ENCODE assay signal across 7 mouse cellular contexts in genomic region chr14:20640644-20641437, GRCm38 (mm10). TPM values are rescaled to one million over a fixed set of nuclear protein-coding genes. Genes with fewer than 3 reads are reported as not detected.
A peak's percentile ranks its signal among the peaks of the same experiment; 100 is the strongest.
DNase-seq lines count a peak whose midpoint lies in the region; ATAC-seq lines count a peak whose summit lies in the region.

Gene Usp54 (minus strand): TSS chr14:20641063.

- peak; percentile 97 for ATAC-seq in intestine, embryonic 16.5 days
- peak; percentile 95 for ATAC-seq in midbrain, embryonic 11.5 days (ENCODE audit: low FRiP score)

- peak within 1 kb of the TSS; percentile 79 for H3K4me3 ChIP-seq in intestine, embryonic 16.5 days (ENCODE audit: low read length)
- peak within 1 kb of the TSS; percentile 72 for H3K4me3 ChIP-seq in midbrain, embryonic 11.5 days (ENCODE audit: low read depth, low read length)

- peak within 1 kb of the TSS; percentile 93 for H3K9ac ChIP-seq in intestine, embryonic 16.5 days (ENCODE audit: low read depth, low read length)
- H3K9ac ChIP-seq in midbrain, embryonic 11.5 days (ENCODE audit: low read length), result peak within 1 kb of the TSS; percentile 94

- H3K4me1 ChIP-seq in intestine, embryonic 16.5 days (ENCODE audit: control insufficient read depth, insufficient read depth, low read length), result peaks cover 5% of the 10 kb centered on the region; the same call in 1 of the 2 replicates
- H3K4me1 ChIP-seq in midbrain, embryonic 11.5 days (ENCODE audit: control insufficient read depth, insufficient read depth, low read length), result no peaks in the 10 kb centered on the region

- peak within 1 kb of the TSS; percentile 94 for H3K27ac ChIP-seq in intestine, embryonic 16.5 days (ENCODE audit: low read length)
- peak within 1 kb of the TSS; percentile 84 for H3K27ac ChIP-seq in midbrain, embryonic 11.5 days (ENCODE audit: low read depth, low read length)

- intact Hi-C loops in left cerebral cortex, postnatal 36 days (cut with DNase I), result loop anchor here (5.0 kb wide), 2 partner anchors 44 to 64 kb away; no protein-coding TSS in a partner anchor

- WGBS in intestine, embryonic 16.5 days, result under 1% methylated on average over 73 of the region's 73 CpGs
- under 1% methylated on average over 72 of the region's 73 CpGs for WGBS in midbrain, embryonic 11.5 days

- H3K27me3 ChIP-seq in intestine, embryonic 16.5 days (replicated peaks; ENCODE audit: control insufficient read depth, insufficient read depth, low read length), result no peaks in the 10 kb centered on the region
- no peaks in the 10 kb centered on the region for H3K27me3 ChIP-seq in midbrain, embryonic 11.5 days (ENCODE audit: control insufficient read depth, insufficient read depth, low read length)

- H3K4me2 ChIP-seq in intestine, embryonic 16.5 days (ENCODE audit: low read depth, low read length), result peak within 1 kb of the TSS; percentile 91
- peak within 1 kb of the TSS; percentile 63 for H3K4me2 ChIP-seq in midbrain, embryonic 11.5 days

- H3K9me3 ChIP-seq in intestine, embryonic 16.5 days (ENCODE audit: control insufficient read depth, low read length), result no peaks in the 10 kb centered on the region
- no peaks in the 10 kb centered on the region for H3K9me3 ChIP-seq in midbrain, embryonic 11.5 days (ENCODE audit: control insufficient read depth, low read length)

- peak; percentile 98 for DNase-seq in adrenal gland, adult 2 months
- DNase-seq in embryo, embryonic 11.5 days (ENCODE audit: low read depth, low spot score), result peak; percentile 97
- DNase-seq in gastrocnemius, postnatal 4 days (ENCODE audit: low spot score in 2 of 2), result peak; percentile 96 to 97
- DNase-seq in left cerebral cortex, postnatal 36 days (ENCODE audit: low spot score in 2 of 2), result peak; percentile 94 to 97
- peak; percentile 99 for DNase-seq in midbrain, embryonic 11.5 days (ENCODE audit: low spot score, missing footprints)
- DNase-seq in skeletal muscle tissue, adult 2 months (ENCODE audit: low read depth, low spot score), result peak; percentile 98

- no peaks in the 10 kb centered on the region for H3K36me3 ChIP-seq in intestine, embryonic 16.5 days (ENCODE audit: control insufficient read depth, insufficient read depth, low read length)
- H3K36me3 ChIP-seq in midbrain, embryonic 11.5 days (ENCODE audit: control insufficient read depth, insufficient read depth, low read length), result no peaks in the 10 kb centered on the region

RNA-seq across cellular contexts. Expression of gene Usp54, which starts in this region (rescaled TPM):
- total RNA-seq in adrenal gland, adult 2 months (2021), result 10 to 100 TPM; 11.3 to 12.1 TPM
- polyA plus RNA-seq in adrenal gland, adult 2 months (2012; rRNA removed), result 4.7 and 5.6 TPM in 2 replicates
- total RNA-seq in gastrocnemius, postnatal 4 days (2021), result 10 to 100 TPM; 12.6 to 14.3 TPM
- polyA plus RNA-seq in intestine, embryonic 16.5 days (2015; fragmentation: Nextera tagmentation; extraction: Ambion mirVana), result 3.1 and 3.3 TPM in 2 replicates
- 10 to 100 TPM; 48.3 to 53.7 TPM for total RNA-seq in left cerebral cortex, postnatal 36 days (2021)
- 14.2 and 14.3 TPM in 2 replicates for polyA plus RNA-seq in midbrain, embryonic 11.5 days (2014; fragmentation: Nextera tagmentation; extraction: Ambion mirVana)

Comparison
In these comparisons a context has a peak if more than half of its experiments do, and no peak if none do; other contexts are left out.
1. Peak in every context shown above with its lines: DNase-seq, ATAC-seq, H3K4me3 ChIP-seq and H3K27ac ChIP-seq.